Mouse (Mus musculus) neural tube, embryonic 11.5 days (tissue): ENCODE measurements at regions not wholly inside any gene's neighbourhood (a gene's known extent, or its start where the extent isn't known, plus 50 kb on each side); places are given as distances from the start of the nearest gene placed in this dataset.

Experiments
- ATAC-seq: fragments of 200-750 bp; cut with Nextera tagmentation; 2 replicates; pipeline ENCODE4 v1.8.0; 2017; ENCODE audit warnings: moderate number of reproducible peaks, mild to moderate bottlenecking, moderate TSS enrichment, moderate library complexity; ENCODE audit not compliant: insufficient read depth, low FRiP score, low TSS enrichment
- DNase-seq: peaks from one replicate; pipeline ENCODE4 v3.0.0-alpha.2; 2015; ENCODE audit warnings: low spot score
- H3K27ac ChIP-seq: fragments of 300-500 bp; sonication (generic); 2 replicates; pipeline ENCODE4 v1.5.1; 2014; ENCODE audit warnings: low read depth, mild to moderate bottlenecking, low read length
- H3K27me3 ChIP-seq: fragments of 300-500 bp; sonication (generic); 2 replicates; pipeline ENCODE4 v1.6.1; 2014; ENCODE audit warnings: mild to moderate bottlenecking, low read length, mixed read lengths; ENCODE audit not compliant: control insufficient read depth, insufficient read depth
- H3K36me3 ChIP-seq: fragments of 300-500 bp; sonication (generic); 2 replicates; pipeline ENCODE4 v1.6.1; 2014; ENCODE audit warnings: mild to moderate bottlenecking, low read length, moderate library complexity, mixed read lengths; ENCODE audit not compliant: control insufficient read depth, insufficient read depth
- H3K4me1 ChIP-seq: fragments of 300-500 bp; sonication (generic); 2 replicates; pipeline ENCODE4 v1.6.1; 2014; ENCODE audit warnings: low read length, mixed read lengths; ENCODE audit not compliant: control insufficient read depth, insufficient read depth
- H3K4me2 ChIP-seq: fragments of 300-500 bp; sonication (generic); 2 replicates; pipeline ENCODE4 v1.6.1; 2014; ENCODE audit warnings: low read depth, mild to moderate bottlenecking, moderate library complexity
- H3K4me3 ChIP-seq: fragments of 300-500 bp; sonication (generic); 2 replicates; pipeline ENCODE4 v1.5.1; 2014; ENCODE audit warnings: low read depth, low read length
- H3K9ac ChIP-seq: fragments of 300-500 bp; sonication (generic); 2 replicates; pipeline ENCODE4 v1.6.1; 2014; ENCODE audit warnings: mild to moderate bottlenecking, low read length
- H3K9me3 ChIP-seq: fragments of 300-500 bp; sonication (generic); 2 replicates; pipeline ENCODE4 v1.6.1; 2016; ENCODE audit warnings: low read length; ENCODE audit not compliant: control insufficient read depth
- WGBS: fragments of 180-500 bp; shearing (Covaris S2); extraction: QIAGEN DNeasy Blood & Tissue Kit; methylation state at CpG from one replicate; pipeline ENCODE4 v1.1.7; 2014; 5-methylcytosine and 5-hydroxymethylcytosine counted together

- H3K9ac ChIP-seq: no peak overlapping the region
- H3K27ac ChIP-seq: no peak overlapping the region
- H3K4me1 ChIP-seq: no peaks in the 10 kb centered on the region
- ATAC-seq: no peak
- no peak overlapping the region for H3K4me2 ChIP-seq
- no peaks in the 10 kb centered on the region for H3K27me3 ChIP-seq
- H3K9me3 ChIP-seq: no peaks in the 10 kb centered on the region
- no peaks in the 10 kb centered on the region for H3K36me3 ChIP-seq
- H3K4me3 ChIP-seq: no peak overlapping the region
- DNase-seq: no peak
Measured at GRCm38 (mm10) chr6:9498921-9499320, 550.7 kb downstream of the Nxph1 start.

- Histone ChIP-seq H3K27ac (no peak overlapping the region), H3K4me1 (no peaks in the 10 kb centered on the region), H3K9me3 (no peaks in the 10 kb centered on the region), H3K27me3 (no peaks in the 10 kb centered on the region), H3K36me3 (no peaks in the 10 kb centered on the region), H3K4me2 (no peak overlapping the region), H3K9ac (no peak overlapping the region), H3K4me3 (no peak overlapping the region)
- ATAC-seq (no peak), DNase-seq (no peak)
- 74% methylated on average over 3 of the region's 3 CpGs for WGBS
Measured at GRCm38 (mm10) chr6:9534395-9534794, 586.2 kb downstream of the Nxph1 start.

DNA sequence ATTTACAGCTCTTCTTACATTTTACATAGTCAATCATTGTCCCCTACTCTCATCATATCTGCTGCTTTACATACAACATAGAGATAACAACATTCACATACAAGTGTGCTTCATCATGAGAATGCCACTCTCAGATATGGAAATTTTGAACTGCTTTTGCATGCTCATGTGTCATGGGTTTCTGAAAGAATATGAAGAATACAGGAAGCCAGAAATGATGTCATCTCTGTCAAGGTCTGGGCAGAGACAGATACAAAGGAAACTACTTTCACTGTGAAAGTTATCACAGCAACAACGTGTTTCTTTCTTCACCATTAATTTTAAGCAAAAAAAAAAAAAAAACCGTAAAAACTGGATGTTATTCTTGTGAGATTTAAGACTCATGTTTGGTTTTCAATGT, 590.5 kb downstream of the Nxph1 start:
- Histone ChIP-seq H3K4me1 (no peaks in the 10 kb centered on the region), H3K27me3 (no peaks in the 10 kb centered on the region), H3K9ac (no peak overlapping the region), H3K27ac (no peak overlapping the region), H3K4me3 (no peak overlapping the region), H3K9me3 (no peaks in the 10 kb centered on the region), H3K36me3 (no peaks in the 10 kb centered on the region), H3K4me2 (no peak overlapping the region)
- DNase-seq: no peak
- ATAC-seq: no peak
- WGBS: 76% methylated on average over 2 of the region's 2 CpGs

DNA sequence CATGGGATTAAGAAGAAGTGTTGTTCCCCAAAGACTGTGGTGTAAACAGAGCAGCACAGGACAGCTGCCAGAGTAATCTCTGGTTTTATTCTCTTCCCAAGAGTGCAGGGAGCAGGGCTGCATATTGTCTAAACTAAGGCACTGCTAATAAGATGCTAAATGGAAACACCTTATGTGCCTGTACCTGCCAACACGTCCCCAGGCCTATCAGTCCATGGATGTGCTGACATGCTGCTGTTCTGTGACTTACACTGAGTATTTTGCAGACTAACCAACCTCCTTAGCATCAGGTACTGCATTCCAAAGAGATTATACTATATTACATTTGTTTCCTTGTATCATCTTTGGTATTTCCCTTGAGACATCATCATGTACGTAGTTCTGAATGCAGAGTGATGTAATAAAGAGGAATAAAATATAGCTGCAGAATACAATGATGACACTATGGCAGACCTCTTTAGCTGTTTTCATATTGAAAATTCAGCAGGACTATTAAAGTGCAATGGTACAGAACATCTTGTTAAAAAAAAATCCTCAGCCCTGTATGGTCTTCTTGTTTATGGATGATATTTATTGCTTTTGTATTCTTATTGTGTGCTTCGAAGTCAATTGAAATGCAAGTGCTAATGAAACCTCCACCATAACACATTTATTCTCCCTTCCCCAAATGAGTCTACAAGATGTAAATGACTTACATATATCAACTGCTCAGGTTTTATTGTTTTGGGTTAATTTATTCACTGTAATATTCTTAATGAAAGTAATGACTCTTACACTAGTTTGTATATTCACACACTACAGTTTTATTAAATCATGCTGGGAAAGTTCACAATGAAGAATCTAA, 602.1 kb downstream of the Nxph1 start:
- ATAC-seq: peak; percentile 15; the same call in 1 of the 2 replicates
- no peak overlapping the region for H3K27ac ChIP-seq
- H3K27me3 ChIP-seq: no peaks in the 10 kb centered on the region
- 69% methylated on average over 3 of the region's 3 CpGs for WGBS
- no peak overlapping the region for H3K4me3 ChIP-seq
- DNase-seq: no peak
- H3K4me2 ChIP-seq: no peak overlapping the region
- no peaks in the 10 kb centered on the region for H3K36me3 ChIP-seq
- no peaks in the 10 kb centered on the region for H3K4me1 ChIP-seq
- H3K9ac ChIP-seq: no peak overlapping the region
- no peaks in the 10 kb centered on the region for H3K9me3 ChIP-seq

- Histone ChIP-seq H3K4me3 (no peak overlapping the region), H3K4me2 (no peak overlapping the region), H3K27ac (no peak overlapping the region), H3K4me1 (no peaks in the 10 kb centered on the region), H3K9me3 (no peaks in the 10 kb centered on the region), H3K9ac (no peak overlapping the region), H3K36me3 (no peaks in the 10 kb centered on the region), H3K27me3 (no peaks in the 10 kb centered on the region)
- ATAC-seq: no peak
- WGBS: 87% methylated on average over 6 of the region's 6 CpGs
- no peak for DNase-seq
Measured at GRCm38 (mm10) chr6:9563290-9564044, 615.2 kb downstream of the Nxph1 start.

DNA sequence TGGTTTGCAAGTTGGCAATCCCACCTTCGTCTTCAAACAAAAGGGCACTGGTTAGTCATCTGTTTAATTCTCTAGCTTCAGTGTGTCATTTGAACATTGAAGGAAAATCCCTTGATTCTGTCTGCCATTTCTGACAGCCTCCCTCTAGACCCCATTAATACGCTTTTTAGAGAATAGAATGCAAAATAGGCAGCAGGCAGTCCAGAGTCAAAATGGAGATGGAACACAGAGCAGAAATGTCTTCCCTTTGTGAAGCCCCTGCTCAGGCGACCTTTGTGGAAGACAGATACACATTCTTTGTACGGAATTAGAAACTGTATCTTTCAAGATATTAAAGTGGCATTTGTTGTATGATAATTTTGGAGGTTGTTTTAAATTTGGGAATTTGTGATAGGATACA, 623.6 kb downstream of the Nxph1 start:
- H3K4me3 ChIP-seq: no peak overlapping the region
- no peaks in the 10 kb centered on the region for H3K4me1 ChIP-seq
- H3K27ac ChIP-seq: no peak overlapping the region
- H3K27me3 ChIP-seq: no peaks in the 10 kb centered on the region
- H3K9ac ChIP-seq: no peak overlapping the region
- 80% methylated on average over 4 of the region's 4 CpGs for WGBS
- ATAC-seq (no peak), DNase-seq (no peak)
- H3K36me3 ChIP-seq: no peaks in the 10 kb centered on the region
- H3K4me2 ChIP-seq: no peak overlapping the region
- H3K9me3 ChIP-seq: no peaks in the 10 kb centered on the region

DNA sequence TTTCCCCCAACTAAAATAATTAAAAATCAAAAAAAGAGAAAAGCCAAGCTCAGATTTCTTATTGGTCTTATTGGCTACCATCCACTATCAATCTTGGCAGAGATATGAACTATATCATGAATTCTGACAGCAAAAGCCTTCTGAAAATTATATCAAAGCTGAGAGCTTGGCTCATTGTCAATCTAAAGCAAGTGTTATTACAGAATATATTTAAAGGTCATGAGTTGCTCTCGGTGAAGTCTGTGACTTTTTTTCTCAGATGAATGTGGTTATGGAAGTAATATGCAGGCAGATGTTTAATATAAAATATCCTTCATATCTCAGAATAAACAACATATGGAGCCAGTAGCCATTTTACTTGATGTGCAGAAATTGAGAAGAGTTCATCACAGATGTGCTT, 645.2 kb downstream of the Nxph1 start:
- no peak overlapping the region for H3K4me3 ChIP-seq
- no peak overlapping the region for H3K27ac ChIP-seq
- H3K36me3 ChIP-seq: no peaks in the 10 kb centered on the region
- H3K27me3 ChIP-seq: no peaks in the 10 kb centered on the region
- H3K9ac ChIP-seq: no peak overlapping the region
- H3K4me2 ChIP-seq: no peak overlapping the region
- H3K4me1 ChIP-seq: no peaks in the 10 kb centered on the region
- WGBS: 86% methylated on average over 1 of the region's 1 CpGs
- no peak for DNase-seq
- no peaks in the 10 kb centered on the region for H3K9me3 ChIP-seq
- ATAC-seq: no peak

GRCm38 (mm10) chr6:9599418-9599817, 651.2 kb downstream of the Nxph1 start:
- no peak for ATAC-seq
- H3K27me3 ChIP-seq: no peaks in the 10 kb centered on the region
- peak; percentile 9 for DNase-seq
- H3K4me3 ChIP-seq: no peak overlapping the region
- no peaks in the 10 kb centered on the region for H3K36me3 ChIP-seq
- H3K27ac ChIP-seq: no peak overlapping the region
- no peak overlapping the region for H3K9ac ChIP-seq
- no peaks in the 10 kb centered on the region for H3K4me1 ChIP-seq
- no peak overlapping the region for H3K4me2 ChIP-seq
- H3K9me3 ChIP-seq: no peaks in the 10 kb centered on the region
- 84% methylated on average over 3 of the region's 3 CpGs for WGBS

DNA sequence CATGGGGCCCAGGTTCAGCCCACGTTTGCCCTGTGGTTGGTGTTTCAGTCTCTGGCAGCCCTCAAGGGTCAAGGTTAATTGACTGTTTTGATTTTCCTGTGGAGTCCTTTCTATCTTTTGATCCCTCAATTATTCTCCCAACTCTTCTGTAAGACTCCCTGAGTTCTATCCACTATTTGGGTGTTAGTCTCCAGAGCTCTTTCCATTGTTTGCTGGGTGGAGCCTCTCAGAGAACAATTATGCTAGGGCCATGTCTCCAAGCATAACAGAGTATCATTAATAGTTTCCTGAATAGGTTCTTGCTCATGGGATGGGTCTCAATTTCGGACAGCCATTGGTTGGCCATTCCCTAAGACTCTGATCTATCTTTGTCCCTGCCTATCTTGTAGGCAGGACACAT, 685.7 kb downstream of the Nxph1 start:
- Histone ChIP-seq H3K27ac (no peak overlapping the region), H3K4me2 (no peak overlapping the region), H3K9ac (no peak overlapping the region), H3K4me1 (no peaks in the 10 kb centered on the region), H3K4me3 (no peak overlapping the region), H3K36me3 (no peaks in the 10 kb centered on the region), H3K27me3 (no peaks in the 10 kb centered on the region), H3K9me3 (no peaks in the 10 kb centered on the region)
- ATAC-seq (no peak), DNase-seq (no peak)
- 63% methylated on average over 2 of the region's 2 CpGs for WGBS
